Mouse (Mus musculus): Measurements from ENCODE around the gene Cyb561.

Gene Cyb561

DNA sequence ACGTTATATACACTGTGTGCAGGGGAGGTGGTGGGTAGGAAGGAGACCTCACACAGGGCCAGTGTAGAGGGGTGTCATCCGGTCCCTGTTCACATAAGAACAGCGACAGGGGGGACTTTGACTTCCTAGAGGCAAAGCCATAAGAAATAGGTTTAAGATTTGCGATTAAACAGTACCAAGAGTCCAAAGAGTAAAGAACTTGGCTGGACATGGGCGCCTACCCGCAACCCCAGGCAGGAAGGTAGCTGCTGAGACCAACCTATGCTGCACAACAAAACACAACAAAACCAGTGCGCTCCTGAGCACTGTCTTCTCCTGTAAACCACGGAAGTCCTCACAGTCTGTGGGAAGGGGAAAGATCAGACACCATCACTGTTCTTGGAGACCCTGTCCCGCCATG, 1.0 kb downstream of the Cyb561 start:
- no peak for DNase-seq (ENCODE audit: low spot score)

GRCm38 (mm10) chr11:105951601-105952044, 1.5 kb downstream of the Cyb561 start:
- no peak for DNase-seq (ENCODE audit: low spot score)

GRCm38 (mm10) chr11:105950519-105950918, 2.6 kb downstream of the Cyb561 start:
- DNase-seq (ENCODE audit: low spot score): no peak

DNA sequence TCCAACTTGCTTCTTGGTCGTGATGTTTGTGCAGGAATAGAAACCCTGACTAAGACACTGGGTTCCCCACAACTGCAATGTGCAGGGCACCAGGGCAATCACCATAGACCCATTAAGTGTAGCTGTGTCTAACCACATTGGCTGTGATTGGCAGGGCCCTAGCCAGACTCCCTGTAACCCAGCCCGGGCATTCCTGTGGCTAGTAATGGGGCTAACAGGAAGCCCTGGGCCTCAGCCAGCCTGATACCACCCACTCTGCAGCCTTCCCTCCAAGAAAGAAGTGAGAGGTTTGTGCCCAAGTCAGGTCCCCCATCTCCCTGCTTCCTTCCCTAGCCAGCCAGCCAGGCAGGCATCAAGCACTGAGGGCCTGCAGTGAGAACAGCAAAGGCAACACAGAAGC, 4.9 kb downstream of the Cyb561 start:
- DNase-seq (ENCODE audit: low spot score): no peak

DNA sequence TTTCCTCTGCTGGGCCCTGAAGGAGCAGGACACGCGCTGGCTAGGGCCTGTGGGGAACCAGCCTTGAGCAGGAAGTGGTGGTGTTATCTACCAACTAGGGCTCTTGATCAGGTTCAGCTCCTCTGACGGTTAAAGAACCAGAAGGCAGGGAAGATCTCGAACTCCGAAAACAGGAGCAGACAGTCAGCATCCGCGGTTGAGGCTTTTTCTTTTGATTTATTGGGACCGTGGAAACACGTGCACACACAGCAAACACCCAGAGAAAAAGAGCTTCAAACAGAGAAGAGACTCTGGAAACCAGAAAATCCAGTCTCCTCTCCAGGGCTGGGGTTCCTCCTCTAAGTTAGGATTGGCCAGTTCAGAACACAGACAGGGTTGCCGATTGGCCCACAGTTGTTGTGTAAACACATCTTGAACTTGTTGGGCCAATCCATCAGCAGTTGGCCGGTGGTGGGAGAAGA, 6.4 kb downstream of the Cyb561 start:
- no peak for DNase-seq (ENCODE audit: low spot score)

- DNase-seq (ENCODE audit: low spot score): no peak
Measured at GRCm38 (mm10) chr11:105944770-105945672, 8.1 kb downstream of the Cyb561 start.

- DNase-seq (ENCODE audit: low spot score): peak; percentile 54
Measured at GRCm38 (mm10) chr11:105944126-105944621, 9.0 kb downstream of the Cyb561 start.

DNA sequence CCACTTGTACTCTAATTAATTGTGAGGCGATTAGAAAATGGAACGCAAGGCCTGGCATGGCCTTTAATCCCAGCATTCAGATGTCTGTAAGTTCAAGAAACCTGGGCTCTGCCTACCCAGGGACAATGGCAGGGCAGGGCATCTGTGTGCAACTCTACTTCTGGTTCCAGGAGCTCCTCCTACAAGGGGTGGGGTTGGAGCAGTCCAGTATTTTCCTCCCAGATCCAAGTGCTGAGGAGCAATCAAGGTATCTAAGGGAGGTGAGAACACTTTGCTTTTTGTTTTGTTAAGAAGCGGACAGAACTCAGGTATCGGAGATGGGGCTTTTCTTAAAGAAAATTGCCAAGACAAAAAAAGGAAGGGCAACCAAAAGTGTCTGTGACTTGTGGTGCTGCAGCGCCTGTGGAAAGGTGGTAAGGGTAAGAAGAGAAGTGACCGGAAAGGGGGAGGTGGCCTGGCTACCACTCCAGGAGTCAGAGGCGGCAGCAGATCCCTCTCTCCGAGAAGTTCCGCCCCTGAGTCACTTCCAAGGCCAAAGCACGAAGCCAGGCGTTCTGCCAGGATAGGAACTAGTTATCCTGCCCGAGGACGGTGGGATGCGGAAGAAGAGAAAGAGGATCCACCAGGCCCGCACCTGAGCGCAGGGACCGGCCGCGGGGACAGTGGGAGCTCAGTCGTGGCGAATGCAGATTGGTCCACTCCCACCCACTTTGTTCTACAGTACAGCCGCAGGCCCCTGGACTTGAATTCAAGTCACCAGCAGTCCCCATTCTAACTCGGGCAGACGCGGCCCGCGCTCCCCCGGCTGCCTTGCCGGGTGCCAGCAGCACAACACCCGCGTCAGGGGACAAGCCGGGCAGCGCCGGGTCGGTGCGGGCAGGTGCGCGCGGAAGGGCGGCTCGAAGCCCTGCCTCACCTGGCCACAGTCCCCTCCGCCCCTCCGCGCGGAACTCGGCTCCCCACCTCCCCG, 9.7 kb downstream of the Cyb561 start:
- DNase-seq (ENCODE audit: low spot score): no peak

DNA sequence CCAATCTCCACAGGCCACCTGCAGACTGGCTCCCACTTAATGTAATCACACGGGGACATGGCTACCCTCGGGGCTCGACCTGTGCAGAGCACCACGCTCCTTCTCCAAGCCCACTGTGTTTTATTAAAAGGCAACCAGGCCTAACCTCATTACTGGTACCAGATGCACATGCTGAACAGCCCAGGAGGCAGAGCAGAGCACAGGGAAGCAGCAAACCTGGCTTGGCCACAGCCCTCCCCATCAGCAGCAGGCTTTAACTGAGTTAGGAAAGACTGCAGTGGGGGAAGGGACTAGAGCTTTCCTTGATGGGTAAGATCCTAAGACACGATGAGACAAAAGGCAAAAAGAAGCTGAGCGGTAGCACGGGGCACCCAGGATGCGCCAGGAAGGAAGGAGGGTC, 11.2 kb downstream of the Cyb561 start:
- no peak for DNase-seq (ENCODE audit: low spot score)

- no peak for DNase-seq (ENCODE audit: low spot score)
Measured at GRCm38 (mm10) chr11:105938771-105939170, 14.4 kb downstream of the Cyb561 start.

- no peak for DNase-seq (ENCODE audit: low spot score)
Measured at GRCm38 (mm10) chr11:105936974-105937373, 16.2 kb downstream of the Cyb561 start.

DNA sequence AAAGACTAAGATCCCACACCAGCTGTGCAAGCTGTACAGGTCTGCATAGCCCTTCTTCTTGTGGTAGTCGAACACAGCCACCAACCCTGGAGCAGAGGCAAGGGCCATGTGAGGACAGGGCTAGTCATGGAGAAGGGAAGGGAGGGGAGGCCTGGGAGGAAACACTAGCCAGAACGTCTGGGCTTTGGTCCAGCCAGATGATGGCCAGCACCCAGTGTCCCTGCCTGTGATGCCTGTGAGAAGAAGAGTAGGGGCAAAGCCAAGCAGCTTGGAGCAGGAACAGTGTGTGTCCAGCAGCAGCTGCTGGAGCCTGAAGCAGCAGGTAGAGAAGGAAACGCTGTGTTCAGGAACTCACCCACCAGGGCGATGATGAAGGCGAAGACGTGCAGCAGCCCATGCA, 16.9 kb downstream of the Cyb561 start:
- DNase-seq (ENCODE audit: low spot score): peak; percentile 57

DNA sequence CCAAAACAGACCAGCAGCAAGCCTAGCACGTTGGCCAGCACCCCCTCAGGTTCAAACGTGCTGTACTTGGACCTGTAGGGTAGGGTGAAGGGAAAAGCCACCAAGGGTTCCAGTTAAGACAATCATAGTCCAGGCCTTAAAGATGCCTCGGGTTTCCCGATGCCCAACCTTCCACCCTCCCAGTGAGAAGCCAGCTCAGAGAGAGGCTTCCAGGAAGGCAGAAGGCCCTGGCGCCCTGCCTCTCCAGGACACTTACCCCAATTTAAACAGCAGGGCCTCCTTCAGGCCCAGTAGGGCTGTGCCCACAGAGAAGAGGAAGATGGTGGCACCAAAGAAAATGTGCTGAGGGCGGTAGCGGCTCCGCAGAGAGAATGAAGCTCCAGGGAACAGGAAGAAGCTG, 17.6 kb downstream of the Cyb561 start:
- DNase-seq (ENCODE audit: low spot score): no peak

DNA sequence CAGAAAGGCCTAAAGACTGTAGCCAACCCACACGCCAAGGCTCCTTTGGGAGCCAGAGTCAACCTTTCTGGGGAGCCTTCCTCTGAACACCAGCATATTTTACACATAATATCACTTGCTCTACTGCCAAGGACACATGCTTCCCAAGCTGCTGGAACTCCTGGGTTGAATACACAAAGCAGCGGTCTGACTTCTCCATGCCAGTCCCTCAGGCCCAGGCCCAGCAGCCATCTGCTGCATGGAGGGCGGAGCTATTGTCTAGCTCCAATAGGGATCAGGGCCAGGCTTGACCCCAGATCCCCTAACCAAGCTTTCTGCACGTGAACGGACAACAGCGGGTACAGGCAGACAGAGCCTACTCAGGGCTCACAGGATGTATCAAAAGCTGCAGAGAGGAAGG, 18.3 kb downstream of the Cyb561 start:
- DNase-seq (ENCODE audit: low spot score): no peak

DNA sequence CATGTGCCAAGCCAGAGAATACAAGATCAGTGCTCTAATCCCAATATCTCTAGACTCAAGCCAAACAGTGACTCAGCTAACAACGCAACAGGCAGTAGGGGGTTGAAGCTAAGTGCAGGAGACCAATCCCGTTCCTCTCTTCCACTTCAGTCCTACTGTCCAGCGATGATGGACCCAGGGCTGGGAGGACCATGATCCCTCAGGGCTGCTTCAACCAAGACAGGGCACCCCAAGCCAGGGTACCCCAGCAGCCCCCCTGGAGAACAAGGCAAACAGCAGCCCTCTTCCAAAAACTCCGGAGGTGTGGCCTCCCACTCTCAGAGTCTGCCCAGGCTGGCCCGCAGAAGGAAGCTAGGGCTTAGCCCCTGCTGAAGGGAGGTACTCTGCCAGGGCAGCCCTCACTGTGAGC, 18.8 kb downstream of the Cyb561 start:
- no peak for DNase-seq (ENCODE audit: low spot score)

- DNase-seq (ENCODE audit: low spot score): no peak
Measured at GRCm38 (mm10) chr11:105933746-105934145, 19.4 kb downstream of the Cyb561 start.

- DNase-seq (ENCODE audit: low spot score): no peak
Measured at GRCm38 (mm10) chr11:105931380-105931779, 21.8 kb downstream of the Cyb561 start.

GRCm38 (mm10) chr11:105928171-105928570, 25.0 kb downstream of the Cyb561 start:
- DNase-seq (ENCODE audit: low spot score): no peak

DNA sequence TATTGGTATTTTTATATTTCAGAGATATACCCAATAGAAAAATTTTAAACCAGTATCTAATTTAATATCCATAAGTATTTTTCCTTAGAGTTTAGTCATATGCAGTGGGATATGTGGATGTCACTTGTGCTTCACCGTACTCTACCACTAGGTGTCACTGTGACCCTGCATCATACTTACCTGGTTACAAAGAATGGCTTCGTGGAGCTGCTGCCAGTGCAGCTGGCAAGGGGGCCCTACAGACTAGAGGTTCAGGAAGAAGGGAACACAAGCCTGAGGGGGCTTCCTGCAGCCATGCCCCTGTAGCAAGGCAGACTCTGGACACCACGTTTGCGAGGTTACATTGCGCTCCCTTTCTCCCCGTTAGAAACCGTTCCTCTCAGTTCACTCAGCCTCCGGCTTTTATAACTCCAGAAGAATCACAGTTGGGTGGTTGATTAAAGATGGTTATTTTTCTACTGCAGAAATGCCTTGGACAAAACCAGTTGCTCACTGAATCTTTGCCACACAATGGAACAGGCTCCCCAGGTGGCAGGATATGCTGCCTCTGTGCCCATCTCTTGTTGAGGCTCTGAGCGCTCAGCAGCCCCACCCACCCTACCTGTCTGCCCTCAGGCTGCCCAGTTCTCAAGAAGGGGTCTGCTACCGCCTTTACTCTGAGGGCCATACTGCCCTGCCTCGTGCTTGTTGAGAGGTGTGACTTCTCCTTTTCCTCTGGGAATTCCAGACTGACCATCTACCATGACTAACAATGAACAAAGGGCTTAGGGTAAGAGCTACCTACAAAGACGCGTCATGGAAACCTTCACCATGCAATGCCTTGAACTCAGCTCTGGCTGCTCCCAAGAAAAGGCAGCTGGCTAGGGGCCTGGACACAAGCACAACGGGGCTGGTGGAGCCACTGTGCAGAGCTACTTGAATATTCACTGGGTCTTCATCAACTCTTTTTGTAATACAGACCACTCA, 25.8 kb downstream of the Cyb561 start:
- DNase-seq (ENCODE audit: low spot score): peak; percentile 79

DNA sequence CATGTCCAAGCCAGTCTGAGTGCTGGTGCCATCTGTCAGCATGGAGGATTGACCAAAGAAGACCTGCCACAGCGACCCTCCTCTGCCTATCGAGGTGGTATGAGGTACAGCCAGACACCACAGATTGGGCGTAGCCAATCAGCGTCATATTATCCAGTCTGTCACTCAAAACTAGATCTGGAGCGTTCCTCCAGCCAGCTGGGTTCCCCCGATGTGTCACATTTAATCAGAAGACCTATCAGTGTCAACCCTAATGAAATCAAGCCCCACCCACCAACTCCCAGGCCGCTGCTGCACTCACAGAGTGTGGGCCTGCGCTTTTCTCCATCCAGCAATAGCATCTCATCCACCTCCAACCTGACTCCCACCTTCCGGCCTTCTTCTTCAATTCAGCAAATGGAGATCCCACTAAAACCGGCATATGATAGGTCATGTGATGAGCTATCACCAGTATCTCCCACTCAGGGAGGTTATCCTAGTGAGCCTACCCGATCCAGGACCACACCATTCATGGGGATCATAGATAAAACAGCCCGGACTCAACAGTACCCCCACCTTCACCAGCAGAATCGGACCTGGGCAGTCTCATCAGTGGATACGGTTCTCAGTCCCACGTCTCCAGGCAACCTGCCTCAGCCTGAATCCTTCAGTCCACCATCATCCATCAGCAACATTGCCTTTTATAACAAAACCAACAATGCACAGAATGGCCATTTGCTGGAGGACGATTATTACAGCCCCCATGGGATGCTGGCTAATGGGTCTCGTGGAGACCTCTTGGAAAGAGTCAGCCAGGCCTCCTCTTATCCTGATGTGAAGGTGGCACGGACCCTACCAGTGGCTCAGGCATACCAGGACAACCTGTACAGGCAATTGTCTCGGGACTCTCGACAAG, 30.1 kb downstream of the Cyb561 start:
- no peak for DNase-seq (ENCODE audit: low spot score)

Data from layer of hippocampus, adult 11-12 months (tissue).